Mouse (Mus musculus) kidney, adult 2 months (tissue): ENCODE measurements around the gene Rpl12.

ENCODE experiments used
- CTCF ChIP-seq: fragments of 200-500 bp; conservative IDR thresholded peaks from 2 replicates; pipeline ENCODE4 v1.5.1; 2011; ENCODE audit warnings: low read depth, mild to moderate bottlenecking, control low read depth, low read length, moderate library complexity, mixed read lengths; ENCODE audit not compliant: insufficient read depth, insufficient read length
- POLR2A ChIP-seq: fragments of 200-500 bp; IDR thresholded peaks from one replicate; pipeline ENCODE4 v1.6.1; 2011; ENCODE audit warnings: low read depth, low read length, control low read depth

GRCm38 (mm10) chr2:32990167-32990832 is 28.9 kb downstream of the Rpl12 start:
- peak; percentile 27; the same call in 1 of the 2 replicates for TF ChIP-seq CTCF
- no peak for TF ChIP-seq POLR2A
